Mouse (Mus musculus) limb, embryonic 12.5 days (tissue): ENCODE data around the gene Ptpn9. TPM values are rescaled to one million over a fixed set of nuclear protein-coding genes. Genes with fewer than 3 reads are reported as not detected.
"Not testable (repeated sequence)": the region's sequence is repeated elsewhere in the genome, so short reads cannot be mapped to it uniquely, and the experiment has no call there.

Source experiments
- ATAC-seq: fragments of 200-750 bp; cut with Nextera tagmentation; 2 replicates; pipeline ENCODE4 v1.8.0; 2017; ENCODE audit warnings: low read depth, moderate TSS enrichment; ENCODE audit not compliant: insufficient number of reproducible peaks, insufficient read depth, low FRiP score, low TSS enrichment
- H3K27ac ChIP-seq: fragments of 300-500 bp; sonication (generic); 2 replicates; pipeline ENCODE4 v1.5.1; 2016; ENCODE audit warnings: mild to moderate bottlenecking, moderate library complexity
- H3K27me3 ChIP-seq: fragments of 300-500 bp; sonication (generic); 2 replicates; pipeline ENCODE4 v1.6.1; 2016; ENCODE audit warnings: mild to moderate bottlenecking, moderate library complexity
- H3K36me3 ChIP-seq: fragments of 300-500 bp; sonication (generic); 2 replicates; pipeline ENCODE4 v1.6.1; 2016; ENCODE audit warnings: mild to moderate bottlenecking, moderate library complexity
- H3K4me1 ChIP-seq: fragments of 300-500 bp; sonication (generic); replicated peaks from 2 replicates; pipeline ENCODE4 v1.6.1; 2016
- H3K4me2 ChIP-seq: fragments of 300-500 bp; sonication (generic); 2 replicates; pipeline ENCODE4 v1.6.1; 2016; ENCODE audit warnings: mild to moderate bottlenecking, moderate library complexity
- H3K4me3 ChIP-seq: fragments of 300-500 bp; sonication (generic); replicated peaks from 2 replicates; pipeline ENCODE4 v1.5.1; 2016; ENCODE audit warnings: mild to moderate bottlenecking
- H3K9ac ChIP-seq: fragments of 300-500 bp; sonication (generic); replicated peaks from 2 replicates; pipeline ENCODE4 v1.6.1; 2016; ENCODE audit warnings: mild to moderate bottlenecking, moderate library complexity
- H3K9me3 ChIP-seq: fragments of 300-500 bp; sonication (generic); 2 replicates; pipeline ENCODE4 v1.6.1; 2016; ENCODE audit warnings: mild to moderate bottlenecking, moderate library complexity
- WGBS: fragments of 180-500 bp; shearing (Covaris S2); methylation state at CpG from one replicate; pipeline ENCODE4 v1.1.7; 2016; 5-methylcytosine and 5-hydroxymethylcytosine counted together
- polyA plus RNA-seq: library from polyadenylated mRNA; unstranded; fragments of >200 nt; fragmentation: Nextera tagmentation; extraction: Ambion mirVana; gene quantifications from 2 replicates; pipeline ENCODE4 v1.2.1, GENCODE M21; 2016

Gene Ptpn9
- polyA plus RNA-seq, 1 experiment from 2014 or later = 39.2 TPM

GRCm38 (mm10) chr9:56973960-56974524 lies 20.7 kb upstream of the Ptpn9 start:
- 87% methylated on average over 8 of the region's 8 CpGs for WGBS
- no peak overlapping the region for H3K4me2 ChIP-seq

GRCm38 (mm10) chr9:56975199-56975598 lies 19.5 kb upstream of the Ptpn9 start:
- ATAC-seq = no peak
- H3K4me1 ChIP-seq = no peaks in the 10 kb centered on the region
- no peak overlapping the region for H3K9ac ChIP-seq
- no peaks in the 10 kb centered on the region for H3K27me3 ChIP-seq
- no peaks in the 10 kb centered on the region for H3K9me3 ChIP-seq
- no peak overlapping the region for H3K4me3 ChIP-seq
- no peak overlapping the region for H3K27ac ChIP-seq
- 83% methylated on average over 3 of the region's 3 CpGs for WGBS
- H3K36me3 ChIP-seq = peaks cover 47% of the 10 kb centered on the region
- no peak overlapping the region for H3K4me2 ChIP-seq

More at GRCm38 (mm10) chr9:56973960-56974524, 20.7 kb upstream of the Ptpn9 start:
- H3K27me3 ChIP-seq = no peaks in the 10 kb centered on the region
- H3K4me3 ChIP-seq = no peak overlapping the region
- no peak for ATAC-seq
- H3K9me3 ChIP-seq = no peaks in the 10 kb centered on the region
- peaks cover 40% of the 10 kb centered on the region for H3K36me3 ChIP-seq
- no peak overlapping the region for H3K9ac ChIP-seq
- H3K4me1 ChIP-seq = no peaks in the 10 kb centered on the region
- no peak overlapping the region for H3K27ac ChIP-seq

GRCm38 (mm10) chr9:56980186-56980585 lies 14.5 kb upstream of the Ptpn9 start:
- H3K4me1 ChIP-seq = no peaks in the 10 kb centered on the region
- 92% methylated on average over 6 of the region's 6 CpGs for WGBS
- no peak for ATAC-seq

GRCm38 (mm10) chr9:56981502-56981901 lies 13.2 kb upstream of the Ptpn9 start:
- ATAC-seq = no peak
- WGBS = 83% methylated on average over 1 of the region's 1 CpGs

More at GRCm38 (mm10) chr9:56980186-56980585, 14.5 kb upstream of the Ptpn9 start:
- Histone ChIP-seq H3K4me2 (no peak overlapping the region), H3K4me3 (no peak overlapping the region), H3K36me3 (peaks cover 50% of the 10 kb centered on the region), H3K27me3 (no peaks in the 10 kb centered on the region), H3K9me3 (no peaks in the 10 kb centered on the region), H3K27ac (no peak overlapping the region), H3K9ac (no peak overlapping the region)

GRCm38 (mm10) chr9:56995198-56996027 lies 690 bp downstream of the Ptpn9 start:
- peak; percentile 54 for ATAC-seq
- peak overlapping the region; percentile 99 for H3K27ac ChIP-seq
- under 1% methylated on average over 68 of the region's 80 CpGs for WGBS
- peaks cover 9% of the 10 kb centered on the region; the same call in 1 of the 2 replicates for H3K36me3 ChIP-seq
- peaks cover 8% of the 10 kb centered on the region for H3K4me1 ChIP-seq
- peak overlapping the region; percentile 64 for H3K4me2 ChIP-seq
- peak overlapping the region; percentile 93 for H3K4me3 ChIP-seq
- no peaks in the 10 kb centered on the region for H3K9me3 ChIP-seq
- no peaks in the 10 kb centered on the region for H3K27me3 ChIP-seq
- peak overlapping the region; percentile 98 for H3K9ac ChIP-seq

More at GRCm38 (mm10) chr9:56981502-56981901, 13.2 kb upstream of the Ptpn9 start:
- Histone ChIP-seq H3K4me3 (no peak overlapping the region), H3K4me1 (no peaks in the 10 kb centered on the region), H3K27me3 (no peaks in the 10 kb centered on the region), H3K9me3 (no peaks in the 10 kb centered on the region), H3K36me3 (peaks cover 50% of the 10 kb centered on the region), H3K27ac (no peak overlapping the region), H3K9ac (no peak overlapping the region), H3K4me2 (no peak overlapping the region)

- Histone ChIP-seq H3K9me3 (no peaks in the 10 kb centered on the region), H3K4me1 (peaks cover 8% of the 10 kb centered on the region), H3K9ac (peak overlapping the region; percentile 98), H3K4me2 (peak overlapping the region; percentile 64), H3K27ac (peak overlapping the region; percentile 99), H3K4me3 (peak overlapping the region; percentile 93), H3K27me3 (no peaks in the 10 kb centered on the region), H3K36me3 (peaks cover 9% of the 10 kb centered on the region; the same call in 1 of the 2 replicates)
- 0% methylated on average over 5 of the region's 5 CpGs for WGBS
- ATAC-seq = 0 out of 2 replicates have a peak, but pooled peaks have one; percentile 22
These were observed 1.3 kb downstream of the Ptpn9 start for GRCm38 (mm10) chr9:56996028-56996346.

GRCm38 (mm10) chr9:56997206-56997605 lies 2.5 kb downstream of the Ptpn9 start:
- not testable (repeated sequence) for H3K4me3 ChIP-seq, H3K27ac ChIP-seq, ATAC-seq, H3K4me1 ChIP-seq, H3K36me3 ChIP-seq, H3K9me3 ChIP-seq, H3K9ac ChIP-seq, H3K27me3 ChIP-seq
- 95% methylated on average over 1 of the region's 1 CpGs for WGBS
- peak overlapping the region; percentile 64; the same call in 1 of the 2 replicates for H3K4me2 ChIP-seq

- no peak overlapping the region for H3K4me3 ChIP-seq
- ATAC-seq = no peak
- no peaks in the 10 kb centered on the region for H3K27me3 ChIP-seq
- H3K9me3 ChIP-seq = no peaks in the 10 kb centered on the region
- no peak overlapping the region for H3K9ac ChIP-seq
- H3K36me3 ChIP-seq = peaks cover 35% of the 10 kb centered on the region
- H3K4me2 ChIP-seq = no peak overlapping the region
- no peak overlapping the region for H3K27ac ChIP-seq
- 66% methylated on average over 4 of the region's 4 CpGs for WGBS
- H3K4me1 ChIP-seq = no peaks in the 10 kb centered on the region
These were observed 8.3 kb downstream of the Ptpn9 start for GRCm38 (mm10) chr9:57003011-57003410.

GRCm38 (mm10) chr9:57012393-57012792 lies 17.7 kb downstream of the Ptpn9 start:
- 91% methylated on average over 1 of the region's 1 CpGs for WGBS
- Histone ChIP-seq H3K9ac (no peak overlapping the region), H3K27ac (no peak overlapping the region), H3K4me1 (no peaks in the 10 kb centered on the region), H3K4me2 (no peak overlapping the region), H3K36me3 (peaks cover 31% of the 10 kb centered on the region), H3K4me3 (no peak overlapping the region), H3K27me3 (no peaks in the 10 kb centered on the region), H3K9me3 (0 out of 2 replicates have a peak, but pooled peaks cover 8% of the 10 kb centered on the region)
- no peak for ATAC-seq

GRCm38 (mm10) chr9:57012895-57013294 lies 18.2 kb downstream of the Ptpn9 start:
- Histone ChIP-seq H3K9ac (no peak overlapping the region), H3K4me2 (no peak overlapping the region), H3K4me1 (no peaks in the 10 kb centered on the region), H3K27ac (no peak overlapping the region), H3K9me3 (0 out of 2 replicates have a peak, but pooled peaks cover 8% of the 10 kb centered on the region), H3K4me3 (no peak overlapping the region), H3K27me3 (no peaks in the 10 kb centered on the region), H3K36me3 (peaks cover 26% of the 10 kb centered on the region)
- WGBS = 90% methylated on average over 4 of the region's 4 CpGs
- no peak for ATAC-seq

- H3K4me1 ChIP-seq = no peaks in the 10 kb centered on the region
- no peak overlapping the region for H3K4me3 ChIP-seq
- no peaks in the 10 kb centered on the region for H3K27me3 ChIP-seq
- WGBS = 95% methylated on average over 1 of the region's 1 CpGs
- H3K27ac ChIP-seq = no peak overlapping the region
- no peak overlapping the region for H3K9ac ChIP-seq
- H3K36me3 ChIP-seq = peaks cover 23% of the 10 kb centered on the region
- no peak overlapping the region for H3K4me2 ChIP-seq
- H3K9me3 ChIP-seq = 0 out of 2 replicates have a peak, but pooled peaks cover 8% of the 10 kb centered on the region
- no peak for ATAC-seq
These were observed 19.0 kb downstream of the Ptpn9 start for GRCm38 (mm10) chr9:57013756-57014155.
